Mouse (Mus musculus): ENCODE data around the gene Nradd.

The Nradd gene

DNA sequence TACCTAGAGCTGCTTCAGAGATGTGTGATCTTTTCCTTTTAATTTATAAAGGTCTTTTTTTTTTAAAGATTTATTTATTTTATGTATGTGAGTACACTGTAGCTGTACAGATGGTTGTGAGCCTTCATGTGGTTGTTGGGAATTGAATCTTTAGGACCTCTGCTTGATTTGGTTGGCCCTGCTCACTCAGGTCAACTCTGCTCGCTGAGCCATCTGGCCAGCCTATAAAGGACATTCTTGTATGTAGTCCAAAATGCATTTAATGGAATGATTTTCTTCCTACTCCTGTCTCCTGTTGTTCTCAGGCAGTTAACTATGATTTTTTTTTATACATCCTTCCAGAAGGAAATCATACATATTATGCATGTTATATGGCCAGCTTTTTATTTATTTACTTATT, 40.7 kb downstream of the Nradd start:
- DNase-seq, result no peak

GRCm38 (mm10) chr9:110582161-110582560, 42.1 kb downstream of the Nradd start:
- DNase-seq, result no peak
